Mouse (Mus musculus) myocyte (in vitro differentiated cells): ENCODE data around the gene Rps17.

Experiments
- E2F4 ChIP-seq: IDR thresholded peaks from one replicate; pipeline ENCODE4 v1.6.1; 2011; ENCODE audit warnings: mild to moderate bottlenecking, control low read depth, moderate library complexity; ENCODE audit not compliant: insufficient read depth
- MAX ChIP-seq: IDR thresholded peaks from one replicate; pipeline ENCODE4 v1.6.1; 2011; ENCODE audit warnings: low read depth, mild to moderate bottlenecking, control low read depth
- MYOD1 ChIP-seq, 3 experiments: IDR thresholded peaks; one replicate each; pipeline ENCODE4 v1.6.1; 2011; ENCODE audit warnings: control low read depth in 2 of 3, low read depth in 2 of 3, mild to moderate bottlenecking in 2 of 3, moderate library complexity in 1 of 3; ENCODE audit not compliant: insufficient read length in 2 of 3, control insufficient read depth in 1 of 3
- POLR2A ChIP-seq: IDR thresholded peaks from one replicate; pipeline ENCODE4 v1.6.1; 2011; ENCODE audit warnings: low read depth, mild to moderate bottlenecking, control low read depth, moderate library complexity; ENCODE audit not compliant: insufficient read length

DNA sequence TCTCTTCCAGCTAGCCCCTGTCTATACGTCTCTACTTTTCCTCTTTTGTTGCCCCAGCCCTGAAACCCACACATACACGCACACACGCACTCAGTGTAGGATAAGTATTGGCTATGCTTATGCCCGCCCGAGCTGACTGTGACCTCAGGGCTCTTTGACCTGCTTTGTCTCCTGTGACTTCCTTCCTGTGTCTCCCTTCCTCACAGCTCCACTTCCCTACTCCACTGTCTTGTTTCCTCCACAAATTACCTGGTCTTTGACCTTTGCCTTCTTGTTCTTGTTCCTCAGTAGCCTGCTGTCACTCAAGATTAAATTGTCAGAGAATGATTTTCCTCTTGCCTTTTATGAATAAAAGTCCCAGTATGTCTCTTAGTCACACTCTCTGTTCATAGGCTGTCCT is 41.0 kb downstream of the Rps17 start:
- TF ChIP-seq POLR2A (no peak), MAX (no peak), MYOD1 (IDR thresholded peaks at IDR 0.05; ENCODE audit: control insufficient read depth in 1 of 3, insufficient read length in 2 of 3, low read depth in 2 of 3) (no peak), E2F4 (no peak)
